Mouse (Mus musculus) MEL (cell line): ENCODE results near the gene Mgat5. TPM values are rescaled to one million over a fixed set of nuclear protein-coding genes. Genes with fewer than 3 reads are reported as not detected.

Experiments
- DNase-seq: peaks from one replicate; pipeline ENCODE4 v3.0.0; 2011; ENCODE audit warnings: low read depth, low spot score
- H3K27ac ChIP-seq: 2 replicates; pipeline ENCODE4 v1.5.1; 2012; ENCODE audit warnings: low read depth, mild to moderate bottlenecking, control low read depth, low read length, moderate library complexity; ENCODE audit not compliant: control insufficient read depth
- H3K27me3 ChIP-seq, 2 experiments: fragments of 150-350 bp in 1 of 2; sonication (generic) in 1 of 2; 2 replicates each; pipeline ENCODE4 v1.6.1; 2012; ENCODE audit warnings: low read length in 2 of 2, mild to moderate bottlenecking in 2 of 2, improper control_type of control experiment in 1 of 2, moderate library complexity in 1 of 2; ENCODE audit not compliant: insufficient read depth in 2 of 2, control insufficient read depth in 1 of 2
- H3K36me3 ChIP-seq, 2 experiments: 2 replicates each; pipeline ENCODE4 v1.6.1; 2012 to 2014; ENCODE audit warnings: low read length in 2 of 2, improper control_type of control experiment in 1 of 2, inconsistent platforms in 1 of 2, mild to moderate bottlenecking in 1 of 2; ENCODE audit not compliant: insufficient read depth in 2 of 2, control insufficient read depth in 1 of 2
- H3K4me1 ChIP-seq, 2 experiments: fragments of 150-350 bp in 1 of 2; sonication (generic) in 1 of 2; 2 replicates each; pipeline ENCODE4 v1.6.1; 2012; ENCODE audit warnings: low read length in 2 of 2, improper control_type of control experiment in 1 of 2, mild to moderate bottlenecking in 1 of 2; ENCODE audit not compliant: insufficient read depth in 2 of 2, control insufficient read depth in 1 of 2
- H3K4me3 ChIP-seq, 2 experiments: fragments of 150-350 bp in 1 of 2; sonication (generic) in 1 of 2; 2 replicates each; pipeline ENCODE4 v1.5.1; 2012; ENCODE audit warnings: low read depth in 2 of 2, low read length in 2 of 2, mild to moderate bottlenecking in 2 of 2, moderate library complexity in 2 of 2, control low read depth in 1 of 2, improper control_type of control experiment in 1 of 2; ENCODE audit not compliant: control insufficient read depth in 1 of 2, insufficient read depth in 1 of 2
- H3K79me2 ChIP-seq: 2 replicates; pipeline ENCODE4 v1.6.1; 2012; ENCODE audit warnings: mild to moderate bottlenecking, low read length, moderate library complexity; ENCODE audit not compliant: control insufficient read depth, poor library complexity, insufficient read depth
- H3K9ac ChIP-seq: 2 replicates; pipeline ENCODE4 v1.6.1; 2012; ENCODE audit warnings: low read depth, mild to moderate bottlenecking, control low read depth, low read length, moderate library complexity; ENCODE audit not compliant: control insufficient read depth, poor library complexity, severe bottlenecking
- H3K9me3 ChIP-seq: fragments of 150-350 bp; sonication (generic); replicated peaks from 2 replicates; pipeline ENCODE4 v1.6.1; 2012; ENCODE audit warnings: mild to moderate bottlenecking, low read length, improper control_type of control experiment, moderate library complexity; ENCODE audit not compliant: insufficient read depth
- CHD1 ChIP-seq: IDR thresholded peaks from 2 replicates; pipeline ENCODE4 v1.6.1; 2012; ENCODE audit warnings: low read depth, mild to moderate bottlenecking, inconsistent platforms, low read length, improper control_type of control experiment
- CTCF ChIP-seq, 3 experiments: IDR thresholded peaks in 2 of 3; conservative IDR thresholded peaks in 1 of 3; 2 replicates each; pipeline ENCODE4 v1.5.1; 2011 to 2012; ENCODE audit warnings: low read length in 3 of 3, low read depth in 2 of 3, mild to moderate bottlenecking in 2 of 3, improper control_type of control experiment in 1 of 3, inconsistent platforms in 1 of 3, mixed read lengths in 1 of 3, moderate library complexity in 1 of 3; ENCODE audit not compliant: control insufficient read depth in 1 of 3, insufficient read depth in 1 of 3, poor library complexity in 1 of 3, severe bottlenecking in 1 of 3
- ELF1 ChIP-seq: IDR thresholded peaks from 2 replicates; pipeline ENCODE4 v1.6.1; 2014; ENCODE audit warnings: low read depth, mild to moderate bottlenecking, inconsistent platforms, low read length, improper control_type of control experiment, moderate library complexity
- GATA1 ChIP-seq: IDR thresholded peaks from 2 replicates; pipeline ENCODE4 v1.6.1; 2011; ENCODE audit warnings: low read depth, low read length, improper control_type of control experiment
- HCFC1 ChIP-seq: IDR thresholded peaks from 2 replicates; pipeline ENCODE4 v1.6.1; 2012; ENCODE audit warnings: low read depth, mild to moderate bottlenecking, inconsistent platforms, low read length, improper control_type of control experiment, moderate library complexity
- JUND ChIP-seq: IDR thresholded peaks from 2 replicates; pipeline ENCODE4 v1.6.1; 2011; ENCODE audit warnings: low read depth, mild to moderate bottlenecking, improper control_type of control experiment, low read length
- KAT2A ChIP-seq: conservative IDR thresholded peaks from 2 replicates; pipeline ENCODE4 v1.6.1; 2012; ENCODE audit warnings: low read depth, low read length, improper control_type of control experiment, inconsistent platforms
- MAX ChIP-seq: IDR thresholded peaks from 2 replicates; pipeline ENCODE4 v1.6.1; 2011; ENCODE audit warnings: low read length, improper control_type of control experiment
- MAZ ChIP-seq: IDR thresholded peaks from 2 replicates; pipeline ENCODE4 v1.6.1; 2012; ENCODE audit warnings: low read depth, mild to moderate bottlenecking, inconsistent platforms, low read length, improper control_type of control experiment
- MEF2A ChIP-seq: IDR thresholded peaks from 2 replicates; pipeline ENCODE4 v1.6.1; 2014; ENCODE audit warnings: low read depth, mild to moderate bottlenecking, inconsistent platforms, low read length, improper control_type of control experiment; ENCODE audit not compliant: poor library complexity, insufficient replicate concordance, severe bottlenecking; ENCODE audit errors: extremely low read depth
- MYB ChIP-seq: IDR thresholded peaks from 2 replicates; pipeline ENCODE4 v1.6.1; 2011; ENCODE audit warnings: mild to moderate bottlenecking, low read depth, low read length, improper control_type of control experiment
- MYC ChIP-seq: IDR thresholded peaks from 2 replicates; pipeline ENCODE4 v1.6.1; 2011; ENCODE audit warnings: low read depth, mild to moderate bottlenecking, low read length, improper control_type of control experiment, moderate library complexity
- NELFE ChIP-seq: IDR thresholded peaks from 2 replicates; pipeline ENCODE4 v1.6.1; 2011; ENCODE audit warnings: low read depth, low read length, improper control_type of control experiment
- POLR2AphosphoS2 ChIP-seq: IDR thresholded peaks from 2 replicates; pipeline ENCODE4 v1.6.1; 2011; ENCODE audit warnings: low read length, improper control_type of control experiment
- RAD21 ChIP-seq: IDR thresholded peaks from 2 replicates; pipeline ENCODE4 v1.6.1; 2011; ENCODE audit warnings: mild to moderate bottlenecking, low read depth, low read length, improper control_type of control experiment
- RCOR1 ChIP-seq: IDR thresholded peaks from 2 replicates; pipeline ENCODE4 v1.6.1; 2012; ENCODE audit warnings: low read depth, mild to moderate bottlenecking, inconsistent platforms, low read length, improper control_type of control experiment
- SIN3A ChIP-seq: IDR thresholded peaks from 2 replicates; pipeline ENCODE4 v1.6.1; 2012; ENCODE audit warnings: low read length, improper control_type of control experiment, inconsistent platforms
- SMC3 ChIP-seq: IDR thresholded peaks from 2 replicates; pipeline ENCODE4 v1.6.1; 2011; ENCODE audit warnings: low read depth, low read length, improper control_type of control experiment
- UBTF ChIP-seq: IDR thresholded peaks from 2 replicates; pipeline ENCODE4 v1.6.1; 2012; ENCODE audit warnings: low read depth, mild to moderate bottlenecking, inconsistent platforms, low read length, improper control_type of control experiment, moderate library complexity, borderline replicate concordance; ENCODE audit not compliant: insufficient read depth
- USF1 ChIP-seq: IDR thresholded peaks from 2 replicates; pipeline ENCODE4 v1.6.1; 2014; ENCODE audit warnings: low read depth, mild to moderate bottlenecking, inconsistent platforms, low read length, improper control_type of control experiment, moderate library complexity
- USF2 ChIP-seq, 2 experiments: IDR thresholded peaks; 2 replicates each; pipeline ENCODE4 v1.6.1; 2011 to 2012; ENCODE audit warnings: improper control_type of control experiment in 2 of 2, low read length in 2 of 2, borderline replicate concordance in 1 of 2, inconsistent platforms in 1 of 2, low read depth in 1 of 2, mild to moderate bottlenecking in 1 of 2; ENCODE audit not compliant: insufficient read depth in 1 of 2
- ZC3H11A ChIP-seq: IDR thresholded peaks from 2 replicates; pipeline ENCODE4 v1.6.1; 2012; ENCODE audit warnings: low read depth, mild to moderate bottlenecking, inconsistent platforms, low read length, improper control_type of control experiment
- ZMIZ1 ChIP-seq: IDR thresholded peaks from 2 replicates; pipeline ENCODE4 v1.6.1; 2012; ENCODE audit warnings: low read depth, mild to moderate bottlenecking, inconsistent platforms, low read length, improper control_type of control experiment, moderate library complexity
- ZNF384 ChIP-seq: IDR thresholded peaks from 2 replicates; pipeline ENCODE4 v1.6.1; 2012; ENCODE audit warnings: low read depth, mild to moderate bottlenecking, inconsistent platforms, low read length, improper control_type of control experiment
- polyA plus RNA-seq, 2 experiments: library from polyadenylated mRNA; stranded (reverse) in 1 of 2; unstranded in 1 of 2; fragments of >175 nt in 1 of 2; fragments of >200 nt in 1 of 2; gene quantifications; 2 replicates each; pipeline versions ENCODE4 v1.2.1 to v1.2.4; 2012; ENCODE audit warnings: low replicate concordance in 2 of 2, low read depth in 1 of 2; ENCODE audit not compliant: insufficient read length in 2 of 2, insufficient read depth in 1 of 2, missing spikeins in 1 of 2
- total RNA-seq: library from RNA; depleted of rRNA; stranded (reverse); fragments of 300-350 nt; gene quantifications from 2 replicates; pipeline ENCODE4 v1.2.3, GENCODE M21; 2012

Gene Mgat5
- total and polyA plus RNA-seq, 3 experiments: 6.9 to 9.5 TPM; not detected in 1

DNA sequence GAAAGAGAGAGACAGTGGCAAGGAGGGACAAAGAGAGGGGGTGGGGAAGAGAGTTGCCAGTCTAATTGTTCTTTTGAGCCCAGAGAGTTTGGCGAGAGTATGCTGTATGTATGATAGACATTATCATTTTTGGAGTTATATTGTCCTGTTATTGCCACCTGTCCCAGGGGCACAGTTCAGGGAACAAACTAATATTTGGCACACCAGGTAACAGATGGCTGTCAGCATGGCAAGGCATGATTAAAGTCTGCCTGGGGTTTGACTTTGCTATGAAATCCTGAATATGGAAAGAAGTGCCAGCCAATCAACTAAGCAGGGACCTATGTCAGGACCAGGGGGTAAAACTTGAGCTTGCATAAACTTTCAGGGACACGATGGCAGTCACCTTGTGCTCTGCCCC, 195.4 kb downstream of the Mgat5 start:
- H3K4me3 ChIP-seq: no peak overlapping the region

GRCm38 (mm10) chr1:127400666-127401065, 195.9 kb downstream of the Mgat5 start:
- Histone ChIP-seq H3K79me2 (no peaks in the 10 kb centered on the region), H3K36me3 (no peaks in the 10 kb centered on the region; a peak in 1 of 4 replicates), H3K9me3 (no peaks in the 10 kb centered on the region), H3K27ac (no peak overlapping the region), H3K4me3 (no peak overlapping the region), H3K4me1 (no peaks in the 10 kb centered on the region), H3K27me3 (no peaks in the 10 kb centered on the region), H3K9ac (no peak overlapping the region)
- no peak for DNase-seq
- TF ChIP-seq CTCF (IDR thresholded peaks at IDR 0.05 in 2 of 3, conservative IDR thresholded peaks at IDR 0.05 in 1 of 3; ENCODE audit: control insufficient read depth in 1 of 3, insufficient read depth in 1 of 3, low read depth in 2 of 3, low read length in 3 of 3, poor library complexity in 1 of 3, severe bottlenecking in 1 of 3): no peak
- TF ChIP-seq USF2 (IDR thresholded peaks at IDR 0.05; ENCODE audit: borderline replicate concordance in 1 of 2, insufficient read depth in 1 of 2, low read depth in 1 of 2, low read length in 2 of 2): no peak
- no peak for TF ChIP-seq NELFE
- no peak for TF ChIP-seq MYC
- no peak for TF ChIP-seq ZNF384
- no peak for TF ChIP-seq USF1
- no peak for TF ChIP-seq MEF2A
- TF ChIP-seq RAD21: no peak

More for the DNA sequence above, 195.4 kb downstream of the Mgat5 start:
- no peaks in the 10 kb centered on the region for H3K9me3 ChIP-seq
- no peak overlapping the region for H3K9ac ChIP-seq
- DNase-seq: no peak
- TF ChIP-seq ZC3H11A (no peak), MYC (no peak), JUND (no peak), UBTF (no peak), HCFC1 (no peak), POLR2AphosphoS2 (no peak), SMC3 (no peak), CHD1 (no peak), ZNF384 (no peak)
- TF ChIP-seq, all 39 proteins: peak for 0
- Histone ChIP-seq H3K79me2 (no peaks in the 10 kb centered on the region), H3K4me1 (no peaks in the 10 kb centered on the region), H3K36me3 (no peaks in the 10 kb centered on the region; a peak in 1 of 4 replicates), H3K27ac (no peak overlapping the region), H3K27me3 (no peaks in the 10 kb centered on the region)

DNA sequence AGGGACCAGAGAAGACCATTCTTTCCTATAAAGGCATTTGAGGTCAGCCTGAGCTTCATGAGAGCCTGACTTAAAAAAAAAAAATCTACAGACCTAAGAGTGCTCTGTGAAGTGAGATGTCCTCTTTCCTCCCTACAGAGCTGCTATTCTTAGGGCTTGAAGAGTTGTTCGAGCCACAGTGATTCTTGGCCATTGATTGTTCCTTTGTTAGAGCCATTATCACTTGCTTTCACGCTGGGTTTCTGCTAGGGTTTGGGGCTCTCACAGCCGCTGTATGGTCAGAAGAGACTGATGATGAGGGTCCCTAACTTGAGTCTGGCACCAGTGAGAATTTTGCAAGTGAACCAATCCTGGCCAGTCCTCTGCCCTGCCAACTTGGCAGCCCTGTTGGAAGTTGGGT, 199.8 kb downstream of the Mgat5 start:
- H3K27me3 ChIP-seq: no peaks in the 10 kb centered on the region
- H3K27ac ChIP-seq: no peak overlapping the region
- no peaks in the 10 kb centered on the region; a peak in 1 of 4 replicates for H3K36me3 ChIP-seq
- no peaks in the 10 kb centered on the region for H3K9me3 ChIP-seq
- no peak overlapping the region for H3K4me3 ChIP-seq
- TF ChIP-seq GATA1 (no peak), RCOR1 (no peak), RAD21 (no peak), MYB (no peak), KAT2A (no peak), USF1 (no peak), MAZ (no peak), SMC3 (no peak), UBTF (no peak), ELF1 (no peak), MAX (no peak), HCFC1 (no peak), MEF2A (no peak), SIN3A (no peak), CHD1 (no peak), ZMIZ1 (no peak), NELFE (no peak)
- no peaks in the 10 kb centered on the region for H3K4me1 ChIP-seq
- H3K9ac ChIP-seq: no peak overlapping the region
- H3K79me2 ChIP-seq: no peaks in the 10 kb centered on the region
- no peak for DNase-seq
